In the genomic region with DNA sequence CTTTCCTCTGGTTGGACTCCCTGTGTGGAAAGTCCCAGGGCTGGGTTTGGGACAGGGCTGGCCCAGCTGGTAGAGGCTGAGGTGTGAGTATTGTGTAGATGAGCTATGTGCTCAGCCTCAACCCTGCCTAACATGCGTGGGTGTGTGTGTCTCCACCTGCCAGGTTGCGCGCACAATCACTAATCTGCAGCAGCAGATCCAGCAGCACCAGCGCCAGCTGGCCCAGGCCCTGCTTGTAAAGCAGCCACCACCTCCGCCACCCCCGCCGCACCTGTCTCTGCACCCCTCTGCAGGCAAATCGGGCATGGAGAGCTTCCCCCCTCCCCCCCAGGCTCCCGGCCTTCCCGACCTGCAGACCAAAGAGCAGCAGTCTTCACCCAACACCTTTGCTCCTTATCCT, we compare ENCODE assay signal across 18 mouse cellular contexts. TPM values are rescaled to one million over a fixed set of nuclear protein-coding genes. Genes with fewer than 3 reads are reported as not detected.
DNase-seq lines count a peak whose midpoint lies in the region; ATAC-seq and TF ChIP-seq lines count a peak whose summit lies in the region.
"Had no signal": no experiment of that assay in that cellular context is flagged by ENCODE, and none has a peak within 500 bp of the region (broad histone marks: within the 10 kb centered on the region; RNA-seq: fewer than 3 reads in every experiment).

No protein-coding gene starts in this region.

- intact Hi-C loops in left cerebral cortex, postnatal 25 days (cut with DNase I): no loop called here

- H3K27ac ChIP-seq in layer of hippocampus, adult 2 months: peak overlapping the region; percentile 92
- H3K27ac ChIP-seq: forebrain, embryonic 13.5 days; intestine, embryonic 15.5 days; liver, embryonic 13.5 days; midbrain, embryonic 12.5 days had no signal

- TF ChIP-seq CTCF in layer of hippocampus, adult 2 months (conservative IDR thresholded peaks at IDR 0.05): no peak

- no peak for DNase-seq in frontal cortex, postnatal 10 days (ENCODE audit: low spot score in 2 of 2)
- DNase-seq in brain, adult 2 months (ENCODE audit: low read depth, low spot score): peak; percentile 89
- DNase-seq in layer of hippocampus, adult 2 months (ENCODE audit: low spot score in 2 of 2): peak; percentile 82 to 89
- DNase-seq in left cerebral cortex, postnatal 25 days (ENCODE audit: low spot score in 2 of 2): peak; percentile 63 to 86
- DNase-seq in thymus, postnatal 10 days (ENCODE audit: low spot score in 2 of 2): no peak
- no peak for DNase-seq in urinary bladder, adult 18-20 months (ENCODE audit: low spot score in 2 of 2)
- DNase-seq: B cell, adult 2 months; heart, adult 18-20 months; kidney, postnatal 25 days; liver, embryonic 13.5 days; lung, postnatal 14 days; thymus, postnatal 25 days had no signal

- no peak overlapping the region for H3K4me3 ChIP-seq in layer of hippocampus, adult 2 months
- H3K4me3 ChIP-seq: forebrain, embryonic 13.5 days; intestine, embryonic 15.5 days; liver, embryonic 13.5 days; midbrain, embryonic 12.5 days had no signal

- peak; percentile 58 for ATAC-seq in frontal cortex, adult (ENCODE audit: low TSS enrichment)
- no peak for ATAC-seq in monocyte, adult 5-6 weeks (replicated peaks; ENCODE audit: insufficient number of reproducible peaks, low FRiP score, low TSS enrichment, poor library complexity, severe bottlenecking)
- ATAC-seq: forebrain, embryonic 13.5 days; intestine, embryonic 15.5 days had no signal

RNA-seq across cellular contexts. Expression of gene Tmc8, which starts 32.5 kb away (rescaled TPM):
- under 1 TPM; 0.64 to 0.91 TPM for total RNA-seq in layer of hippocampus, adult 2 months (2021)
- total RNA-seq in left cerebral cortex, postnatal 25 days (2021): 1 to 10 TPM in 1 of 2 experiments, under 1 TPM in 1; 0.60 to 1.1 TPM
- 11.8 to 27.8 TPM (median 18.2 TPM) in 3 replicates for total RNA-seq in monocyte, adult 5-6 weeks (2017)

RNA-seq across cellular contexts. Expression of gene Tmc6, which starts 32.6 kb away (rescaled TPM):
- total RNA-seq in layer of hippocampus, adult 2 months (2021): 1 to 10 TPM; 6.6 to 8.4 TPM
- total RNA-seq in left cerebral cortex, postnatal 25 days (2021): 1 to 10 TPM; 4.2 to 6.2 TPM
- total RNA-seq in monocyte, adult 5-6 weeks (2017): 81.0 to 99.7 TPM (median 93.0 TPM) in 3 replicates

RNA-seq across cellular contexts. Expression of gene 6030468B19Rik, which starts 48.0 kb away (rescaled TPM):
- under 1 TPM; 0.34 to 0.46 TPM for total RNA-seq in layer of hippocampus, adult 2 months (2021)
- under 1 TPM in 1 of 2 experiments, not detected in 1; 0.53 TPM for total RNA-seq in left cerebral cortex, postnatal 25 days (2021)
- not detected in 3 replicates for total RNA-seq in monocyte, adult 5-6 weeks (2017)
- total RNA-seq: heart, adult 18-20 months; heart, postnatal 25 days had no signal

Comparison
In these comparisons a context has a peak if more than half of its experiments do, and no peak if none do; other contexts are left out.
1. DNase-seq: peak in brain, adult 2 months (single experiment), layer of hippocampus, adult 2 months (2 of 2) and left cerebral cortex, postnatal 25 days (2 of 2); none in frontal cortex, postnatal 10 days (0 of 2), thymus, postnatal 10 days (0 of 2) and urinary bladder, adult 18-20 months (0 of 2).